Mouse (Mus musculus) thymus, postnatal 36 days (tissue): ENCODE data around the gene Ccr6.
"Not testable (repeated sequence)": the region's sequence is repeated elsewhere in the genome, so short reads cannot be mapped to it uniquely, and the experiment has no call there.

Experiments
- DNase-seq, 2 experiments: peaks; one replicate each; pipeline ENCODE4 v3.0.0; 2022; ENCODE audit warnings: mixed read lengths in 2 of 2

Gene Ccr6

DNA sequence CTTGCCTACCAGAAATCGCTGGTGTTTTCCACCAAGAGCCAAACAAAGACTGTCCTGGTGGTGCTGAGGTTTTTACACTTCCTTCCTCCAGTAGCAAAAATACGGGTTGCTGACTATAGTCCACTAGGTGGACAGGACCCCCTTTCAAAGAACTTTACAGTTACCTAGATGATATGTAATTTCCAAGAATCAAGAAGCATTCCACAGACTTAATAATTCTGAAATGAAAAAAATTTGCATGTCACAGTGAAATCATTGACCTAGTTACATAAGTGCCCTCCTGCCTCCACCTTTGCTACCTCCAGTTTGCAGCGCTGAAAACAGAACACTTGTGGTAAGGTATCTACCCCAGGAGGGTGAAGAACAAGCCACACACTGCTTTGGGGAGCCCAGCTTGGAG lies at the start of gene Ccr6:
Gene Ccr6, plus strand, starts transcription at position 301 of the 400 bp plus-strand sequence.
- DNase-seq: no peak

DNA sequence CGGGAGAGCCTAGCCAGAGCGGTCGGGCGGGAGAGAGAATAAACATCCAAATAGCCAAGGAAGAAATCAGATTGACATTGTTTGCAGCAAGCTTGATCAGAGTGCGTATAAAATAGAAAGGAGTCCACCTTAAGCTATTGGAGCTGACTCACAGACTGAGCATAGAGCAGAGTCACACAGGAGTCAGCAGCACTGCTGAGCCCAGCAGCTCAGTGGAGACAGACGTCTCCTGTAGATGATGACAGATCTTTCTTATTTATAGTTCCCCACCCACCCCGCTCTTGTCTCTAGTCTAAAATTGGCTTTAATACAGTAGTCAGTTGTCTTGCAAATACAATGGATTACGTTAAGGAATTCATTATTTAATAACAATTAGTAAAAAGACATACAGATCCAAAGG lies 42.2 kb upstream of the Ccr6 start:
- no peak for DNase-seq

DNA sequence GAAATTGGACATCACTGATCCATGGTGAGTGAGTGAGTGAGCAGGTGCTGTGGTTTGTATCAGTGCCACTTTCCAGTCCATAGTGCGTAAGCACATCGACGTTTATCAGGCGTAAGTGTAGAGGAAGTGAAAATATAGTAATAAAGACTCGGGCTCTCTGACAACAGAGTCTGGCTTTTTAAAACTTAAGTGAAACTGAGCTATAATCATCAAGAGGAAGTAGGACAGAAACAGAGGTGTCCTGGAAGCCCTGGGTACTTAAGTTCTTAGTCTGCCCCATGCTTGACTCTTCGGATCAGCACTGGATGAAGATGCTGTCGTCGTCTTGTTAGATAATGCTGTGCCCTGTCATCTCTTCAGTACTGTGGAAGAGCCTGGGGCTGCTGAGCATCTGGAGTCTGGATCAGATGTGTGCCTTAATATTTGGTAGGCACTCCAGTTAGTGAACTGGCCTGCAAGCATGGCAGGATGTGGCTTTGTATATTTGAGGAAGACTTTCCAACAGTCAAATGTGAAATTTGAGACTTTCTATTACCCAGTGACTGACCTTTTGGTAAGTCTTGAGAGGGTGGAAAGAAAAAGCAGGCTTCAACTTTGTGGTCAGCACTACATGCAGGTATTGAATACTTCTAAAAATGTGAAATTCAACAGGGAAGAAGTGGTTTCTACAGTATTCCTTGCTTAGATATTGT lies 40.0 kb upstream of the Ccr6 start:
- no peak for DNase-seq

DNA sequence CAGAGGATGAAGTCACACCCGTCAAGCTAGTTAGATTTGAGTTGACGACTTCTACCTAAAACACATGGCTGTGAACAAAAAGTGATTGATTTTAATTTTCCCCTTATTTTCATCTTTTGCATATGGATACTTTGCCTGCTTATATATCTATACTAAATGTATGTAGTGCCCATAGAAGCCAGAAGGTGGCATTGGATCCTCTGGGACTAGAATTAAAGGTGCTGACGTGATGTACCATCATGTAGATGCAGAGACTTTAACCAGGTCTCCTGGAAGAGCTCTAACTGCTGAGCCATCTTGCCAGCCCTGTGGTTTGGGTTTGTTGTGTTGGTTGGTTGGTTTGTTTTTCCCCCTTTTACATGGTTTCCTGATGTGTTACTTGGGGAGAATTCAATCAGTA lies 38.2 kb upstream of the Ccr6 start:
- no peak for DNase-seq

DNA sequence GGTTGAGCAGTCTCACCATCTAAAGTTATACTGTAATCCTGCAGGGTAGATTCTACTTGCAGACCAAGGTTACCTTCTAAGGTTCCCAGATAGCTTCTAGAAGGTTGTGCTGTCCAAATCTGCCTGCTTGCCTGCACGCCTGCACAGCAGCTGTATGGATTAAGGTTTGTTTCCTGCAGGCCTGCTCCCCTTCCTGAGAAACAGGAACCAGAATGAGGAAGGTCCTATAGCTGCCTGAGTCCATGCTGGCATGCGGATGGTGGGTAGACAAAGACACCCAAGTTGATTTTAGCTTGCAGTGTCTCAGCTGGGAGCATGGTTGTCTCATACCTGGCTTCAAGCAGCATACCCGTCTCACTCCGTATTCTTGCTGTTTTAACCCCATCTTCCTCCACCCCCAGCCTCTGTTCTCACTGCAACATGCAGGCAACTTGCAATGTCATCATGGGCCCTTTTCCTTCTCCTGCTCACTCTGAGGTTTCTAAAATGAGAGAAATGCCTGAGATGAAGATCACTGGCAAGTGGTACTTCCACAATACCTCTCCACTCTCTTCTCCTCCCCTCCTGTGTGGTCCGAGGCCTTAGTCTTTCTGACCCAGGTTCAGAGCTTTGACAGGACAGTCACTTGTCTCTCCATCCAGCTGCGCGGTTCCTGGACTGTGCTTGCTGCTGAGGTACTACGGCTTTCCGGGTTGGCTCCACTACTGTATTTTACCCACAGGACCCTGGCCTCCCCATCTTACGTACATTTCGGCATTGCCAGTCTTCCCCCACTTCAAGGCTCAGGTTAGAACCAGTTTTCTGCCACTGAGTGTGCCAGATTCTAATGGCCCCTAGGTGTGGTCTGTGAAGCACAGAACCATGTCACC lies 36.5 kb upstream of the Ccr6 start:
- no peak for DNase-seq

DNA sequence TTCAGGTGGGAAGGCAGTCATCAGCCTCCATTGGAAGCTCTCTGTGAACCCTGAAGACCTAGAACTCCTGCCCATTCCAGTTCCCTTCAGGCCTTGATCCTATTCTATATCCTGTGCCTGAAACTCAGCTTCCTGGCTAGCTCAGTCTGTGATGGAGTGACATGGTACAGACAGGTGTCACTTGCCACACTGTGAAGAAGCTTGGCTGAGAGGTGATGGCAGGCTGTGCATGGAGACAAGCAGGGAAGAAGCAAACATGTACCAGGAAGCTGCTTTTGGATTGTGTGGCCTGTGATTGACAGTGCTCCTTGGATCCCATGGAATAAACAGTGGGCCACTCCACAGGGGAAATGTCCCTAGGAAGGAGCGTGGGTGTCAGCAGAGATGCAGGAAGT lies 35.9 kb upstream of the Ccr6 start:
- no peak for DNase-seq

DNA sequence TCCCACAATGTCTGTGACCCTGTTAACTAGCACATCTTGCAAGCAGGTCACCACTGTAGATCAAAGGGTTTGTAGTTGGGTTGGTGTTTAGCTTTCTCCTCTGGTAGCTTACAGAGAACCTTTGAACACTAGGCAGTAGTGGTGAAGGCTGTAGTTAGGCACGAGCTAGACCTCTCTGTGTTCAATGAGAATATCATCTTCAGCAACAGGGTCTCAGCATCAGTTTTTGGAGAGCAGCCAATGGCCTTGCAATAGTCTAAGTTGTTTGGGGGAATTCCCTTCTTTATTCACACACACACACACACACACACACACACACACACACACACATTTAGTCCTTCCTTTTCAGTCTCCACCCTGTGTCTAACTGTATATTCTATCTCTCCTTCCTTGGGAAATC lies 32.4 kb upstream of the Ccr6 start:
- DNase-seq: no peak

DNA sequence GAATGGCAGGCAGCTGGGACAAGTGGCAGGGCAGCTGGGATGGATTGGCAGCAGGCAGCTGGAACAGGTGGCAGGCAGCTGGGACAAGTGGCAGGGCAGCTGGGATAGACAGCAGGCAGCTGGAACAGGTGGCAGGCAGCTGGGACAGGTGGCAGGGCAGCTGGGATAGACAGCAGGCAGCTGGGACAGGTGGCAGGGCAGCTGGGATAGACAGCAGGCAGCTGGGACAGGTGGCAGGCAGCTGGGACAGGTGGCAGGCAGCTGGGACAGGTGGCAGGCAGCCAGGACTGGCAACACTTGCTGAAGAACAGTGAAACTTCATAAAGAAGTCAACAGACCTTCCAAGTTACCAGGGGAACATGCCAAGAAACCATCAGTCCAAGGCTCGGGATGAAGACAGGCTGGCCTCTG lies 30.6 kb upstream of the Ccr6 start:
- not testable (repeated sequence) for DNase-seq

DNA sequence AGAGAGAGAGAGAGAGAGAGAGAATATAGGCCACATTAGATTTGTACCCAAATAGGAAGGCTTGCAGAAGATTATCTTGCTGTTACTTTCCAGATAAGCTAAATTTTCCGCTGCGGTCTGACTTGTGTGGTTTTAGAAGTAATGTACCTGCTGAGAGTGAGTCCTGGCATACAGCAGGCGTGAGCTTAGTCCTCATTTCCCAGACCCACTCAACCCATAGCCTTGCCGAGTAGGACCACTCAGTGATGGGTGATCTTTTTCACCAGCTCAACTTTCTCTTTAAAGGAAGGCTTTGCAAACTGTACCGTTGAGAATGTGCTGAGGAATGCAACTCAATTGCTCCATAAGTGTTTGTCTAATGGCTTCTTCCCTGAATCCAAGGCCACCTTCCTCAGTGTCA lies 29.2 kb upstream of the Ccr6 start:
- DNase-seq: no peak

DNA sequence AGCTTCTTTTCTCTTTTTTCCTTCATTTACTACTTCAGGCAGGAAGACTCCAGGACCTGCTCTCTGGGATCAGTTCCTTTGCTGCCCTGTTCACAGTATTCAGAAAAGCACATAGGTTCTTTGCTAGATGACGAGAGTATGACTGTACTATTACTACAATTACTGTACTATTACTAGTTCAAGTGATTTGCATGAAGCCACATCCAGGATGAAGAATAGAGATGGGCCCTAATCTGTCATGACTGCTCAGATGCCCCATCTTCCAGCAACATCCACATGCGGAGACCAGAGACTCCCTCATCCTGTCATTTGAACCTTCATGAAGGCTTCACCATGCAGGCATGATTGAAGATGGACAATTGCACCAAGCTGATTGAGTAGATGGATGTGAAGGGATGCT lies 26.1 kb upstream of the Ccr6 start:
- no peak for DNase-seq

DNA sequence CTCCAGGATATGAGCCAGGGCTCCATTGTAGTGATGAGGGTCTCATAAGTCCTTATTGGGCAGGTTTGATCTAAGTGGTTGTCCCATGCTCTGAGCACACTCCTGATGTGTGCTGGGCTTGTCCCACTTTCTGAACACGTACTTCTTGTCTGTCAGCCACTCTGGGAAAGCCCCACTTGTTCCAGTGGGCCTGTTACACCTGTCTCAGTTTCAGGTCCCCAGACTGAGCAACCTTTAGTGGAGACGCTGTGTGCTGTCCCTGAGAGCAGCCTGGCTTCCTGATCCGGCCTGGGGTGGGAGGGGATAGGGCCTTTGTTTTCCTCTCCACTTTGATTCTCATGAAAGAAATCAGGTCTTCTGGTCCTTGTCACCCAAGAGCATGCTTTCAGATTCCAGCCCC lies 25.7 kb upstream of the Ccr6 start:
- no peak for DNase-seq

DNA sequence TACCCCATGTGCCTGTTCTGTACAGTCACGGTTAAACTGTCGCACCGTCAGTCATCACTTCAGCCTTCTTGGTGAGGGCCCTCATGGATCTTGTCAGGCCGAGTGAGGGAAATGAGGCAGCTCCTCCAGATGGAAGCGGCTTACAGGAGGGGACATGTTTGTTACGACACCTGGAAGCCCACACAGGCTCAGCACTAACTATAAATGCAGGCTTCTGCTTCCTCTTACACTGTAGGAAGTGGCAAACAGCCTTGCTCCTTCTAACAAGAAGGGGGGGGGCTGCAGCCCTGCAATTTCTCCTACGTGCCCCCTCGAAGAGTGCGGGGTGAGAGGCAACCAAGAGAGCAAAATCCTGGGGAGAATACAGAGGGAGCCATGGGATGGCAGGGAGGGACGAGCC lies 25.2 kb upstream of the Ccr6 start:
- no peak for DNase-seq

DNA sequence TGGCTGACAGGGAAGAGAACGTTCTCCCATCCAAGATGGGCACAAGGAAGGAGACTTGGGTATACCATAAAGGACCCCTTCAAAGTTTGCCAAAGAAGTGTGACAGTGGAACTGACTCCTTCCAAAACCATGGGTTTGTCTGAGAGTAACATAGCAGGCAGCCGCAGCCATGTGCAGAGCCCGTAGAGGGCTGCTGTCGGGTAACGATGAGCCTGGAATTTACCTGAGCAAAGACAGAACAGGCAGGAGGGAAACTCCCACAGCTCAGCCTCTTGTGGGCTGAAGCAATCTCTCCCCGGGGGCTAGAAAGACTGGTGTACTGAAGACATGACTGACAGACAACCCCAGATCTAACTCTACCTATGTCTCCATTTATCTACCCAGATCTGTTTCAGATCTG lies 24.4 kb upstream of the Ccr6 start:
- no peak for DNase-seq

DNA sequence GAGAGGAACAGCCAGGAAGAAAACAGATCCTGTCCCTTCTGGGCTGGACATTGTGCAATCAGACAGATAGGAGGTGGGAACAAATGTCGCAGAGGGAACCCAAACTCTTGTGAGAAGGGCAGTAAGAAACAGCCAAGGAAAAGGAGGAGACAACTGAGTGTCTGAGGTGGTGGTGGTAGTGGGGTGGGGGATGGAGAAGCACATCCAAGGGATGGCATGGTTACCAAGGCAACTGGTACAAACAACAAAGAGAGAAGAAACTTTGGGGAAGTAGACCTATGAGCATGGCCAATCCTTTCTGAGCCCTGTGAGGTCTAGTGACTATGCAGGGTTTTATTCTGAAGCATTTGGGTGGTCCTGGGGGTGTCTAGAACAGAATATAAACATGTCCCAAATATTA lies 21.5 kb upstream of the Ccr6 start:
- no peak for DNase-seq

DNA sequence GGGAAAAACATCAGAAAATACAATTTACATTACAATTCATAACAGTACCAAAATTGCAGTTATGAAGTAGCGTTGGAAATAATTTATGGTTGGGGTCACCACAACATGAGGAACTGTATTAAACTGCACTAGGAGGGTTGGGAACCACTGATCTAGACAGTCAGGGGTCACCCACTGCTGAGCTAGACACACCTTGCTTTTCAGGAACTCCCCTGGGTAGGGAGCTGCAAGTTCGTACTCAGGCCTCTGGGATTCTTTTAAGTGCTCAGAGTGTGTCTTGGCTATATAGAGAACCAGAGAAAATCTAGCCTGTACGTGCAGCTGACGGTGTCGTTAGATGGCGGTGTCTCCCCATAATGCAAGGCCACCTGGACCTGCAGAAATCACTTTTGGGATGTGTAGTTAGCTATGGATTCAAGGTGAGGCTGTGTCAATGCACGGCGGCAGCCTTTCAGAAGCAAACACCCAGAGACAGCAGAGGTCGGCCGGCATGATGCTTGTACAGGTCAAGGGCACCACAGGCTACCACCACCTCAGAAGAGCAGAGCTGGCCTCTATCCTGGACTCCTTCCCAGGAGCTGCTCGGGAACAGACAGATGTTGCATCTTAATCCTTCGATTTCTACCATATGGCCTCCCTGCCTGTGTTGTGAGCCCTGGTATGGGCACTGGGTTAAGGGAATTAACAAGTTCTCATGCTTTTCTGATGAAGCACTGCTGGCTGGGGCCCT lies 20.7 kb upstream of the Ccr6 start:
- DNase-seq: no peak

DNA sequence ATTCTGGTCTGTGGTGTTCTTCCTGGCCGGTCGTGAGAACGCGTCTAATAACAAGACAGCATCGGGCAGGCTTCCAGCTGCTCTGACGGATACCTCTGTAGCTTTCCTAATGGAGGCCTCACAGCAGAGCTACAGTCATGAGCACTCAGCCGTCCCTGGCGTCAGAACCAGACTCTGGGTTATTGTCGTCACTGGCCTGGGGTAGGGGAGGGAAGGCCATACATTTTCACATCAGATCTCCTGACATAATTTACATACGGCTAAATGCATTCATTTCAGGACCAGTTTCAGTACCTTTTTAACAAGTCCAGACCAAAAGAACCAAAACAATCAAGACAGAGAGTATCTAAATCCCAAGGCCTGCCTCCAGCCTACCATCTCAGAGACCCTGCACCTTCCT lies 12.6 kb upstream of the Ccr6 start:
- DNase-seq: no peak

DNA sequence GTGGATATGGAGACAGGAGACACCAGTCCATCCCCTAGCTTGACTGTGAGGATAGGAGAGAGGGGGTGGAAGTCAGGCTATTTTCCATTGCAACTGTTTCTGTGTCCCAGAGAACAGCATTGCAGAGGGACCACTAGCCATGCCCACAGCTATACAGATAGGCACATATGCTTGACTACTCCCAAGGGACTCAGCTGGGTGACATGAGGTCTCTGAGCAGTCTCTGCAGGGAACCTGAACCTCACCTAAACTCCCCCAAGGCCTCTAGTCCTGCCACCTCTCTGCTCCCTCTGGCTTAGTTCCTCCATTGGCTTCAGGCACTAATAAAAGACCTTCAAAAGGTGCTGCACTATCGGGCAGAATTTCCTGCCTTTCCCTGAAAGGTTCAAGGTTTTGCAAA lies 11.8 kb upstream of the Ccr6 start:
- no peak for DNase-seq

DNA sequence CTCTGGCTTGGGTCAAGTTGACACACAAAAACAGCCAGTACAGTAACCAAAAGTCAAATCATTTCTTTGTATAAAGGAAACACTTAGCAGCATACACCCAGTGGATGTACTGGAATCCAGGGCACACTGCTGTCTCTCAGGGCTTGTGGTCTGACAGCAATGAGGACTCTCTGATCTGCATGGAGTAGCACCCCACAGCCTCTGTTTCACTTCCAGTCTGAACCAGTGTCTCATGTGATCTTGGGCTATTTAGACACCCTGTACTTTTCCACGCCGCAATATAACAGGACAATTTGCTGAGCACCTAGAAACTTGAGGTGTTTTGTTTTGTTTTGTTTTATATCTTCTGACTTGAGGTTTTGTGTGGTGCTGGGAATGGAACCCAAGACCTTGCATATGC lies 10.7 kb upstream of the Ccr6 start:
- DNase-seq: no peak

DNA sequence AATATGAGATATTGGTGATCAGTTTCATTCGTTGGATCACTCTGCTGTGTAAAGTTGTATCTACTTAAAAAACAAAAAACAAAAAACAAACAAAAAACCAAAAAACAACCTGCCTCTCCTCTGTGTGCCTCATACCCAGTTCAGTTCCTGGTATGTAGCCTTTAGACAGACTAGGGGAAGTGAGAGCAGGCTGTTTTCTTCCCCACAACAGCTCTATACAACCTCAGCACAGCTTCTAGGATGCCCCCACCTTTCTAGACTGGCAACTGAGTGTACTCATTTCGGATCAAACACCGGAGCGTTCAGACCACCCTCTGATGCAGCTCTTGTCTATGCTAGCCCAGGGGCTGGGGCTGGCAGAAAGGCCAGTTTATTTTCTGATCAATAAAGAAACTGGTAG lies 10.1 kb upstream of the Ccr6 start:
- DNase-seq: no peak

DNA sequence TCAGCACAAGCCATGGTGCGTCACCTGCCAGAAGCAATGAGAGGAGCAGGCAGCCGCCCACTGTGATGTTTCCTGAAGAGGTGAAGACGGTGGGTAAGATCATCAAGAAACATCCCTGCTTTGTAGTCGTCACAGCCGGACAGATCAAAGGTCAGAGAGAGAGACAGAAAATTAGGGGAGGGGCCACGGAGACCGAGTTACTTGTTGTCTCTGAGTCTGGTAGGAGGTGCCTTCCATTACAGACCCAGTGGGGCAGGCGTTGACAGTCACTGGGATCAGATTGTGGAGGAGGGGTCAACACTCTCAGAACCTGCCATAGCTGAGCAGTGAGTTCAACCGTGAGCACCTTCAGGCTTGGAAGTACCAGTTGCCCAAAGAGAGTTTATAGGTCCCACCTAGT lies 7.2 kb upstream of the Ccr6 start:
- DNase-seq: no peak

DNA sequence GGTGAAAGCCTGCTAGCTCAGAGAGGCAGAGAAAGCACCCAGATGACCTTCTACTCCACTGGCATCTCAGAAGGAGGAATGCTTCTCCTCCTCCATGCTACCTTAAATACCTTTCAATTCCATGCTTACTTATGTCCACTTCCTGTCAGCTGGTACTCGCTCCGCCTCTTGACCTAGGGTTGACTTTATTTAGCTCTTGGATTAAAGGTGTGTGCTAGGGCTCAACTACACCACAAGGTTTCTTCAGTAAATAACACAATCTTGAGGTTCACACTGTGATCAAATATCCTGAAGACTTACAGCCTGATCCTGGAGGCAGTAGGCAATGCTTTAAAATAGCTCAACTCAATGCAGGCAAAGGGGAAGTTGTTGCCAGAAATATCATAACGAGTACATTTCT lies 6.2 kb upstream of the Ccr6 start:
- no peak for DNase-seq

DNA sequence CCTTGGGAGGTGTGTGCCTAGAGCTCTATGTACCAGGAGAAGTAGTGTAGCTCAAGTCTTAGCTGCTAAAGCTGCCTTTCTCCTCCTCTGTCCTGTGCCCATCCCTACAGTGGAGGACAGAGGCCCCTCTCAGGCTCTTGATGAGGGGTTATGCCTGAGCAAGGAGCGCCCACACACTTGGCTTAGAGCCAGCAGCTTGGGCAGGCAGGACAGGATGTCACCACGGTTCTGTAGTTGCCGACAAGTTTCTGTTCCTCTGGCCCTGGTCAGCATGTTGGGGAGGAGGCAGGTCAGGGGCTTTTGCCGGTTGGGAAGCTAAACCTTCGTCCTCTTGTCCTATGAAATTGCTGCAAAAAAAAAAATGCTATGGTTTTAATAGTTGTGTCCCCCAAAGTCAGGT lies 3.8 kb upstream of the Ccr6 start:
- DNase-seq: peak in 1 of 2 experiments; percentile 26

DNA sequence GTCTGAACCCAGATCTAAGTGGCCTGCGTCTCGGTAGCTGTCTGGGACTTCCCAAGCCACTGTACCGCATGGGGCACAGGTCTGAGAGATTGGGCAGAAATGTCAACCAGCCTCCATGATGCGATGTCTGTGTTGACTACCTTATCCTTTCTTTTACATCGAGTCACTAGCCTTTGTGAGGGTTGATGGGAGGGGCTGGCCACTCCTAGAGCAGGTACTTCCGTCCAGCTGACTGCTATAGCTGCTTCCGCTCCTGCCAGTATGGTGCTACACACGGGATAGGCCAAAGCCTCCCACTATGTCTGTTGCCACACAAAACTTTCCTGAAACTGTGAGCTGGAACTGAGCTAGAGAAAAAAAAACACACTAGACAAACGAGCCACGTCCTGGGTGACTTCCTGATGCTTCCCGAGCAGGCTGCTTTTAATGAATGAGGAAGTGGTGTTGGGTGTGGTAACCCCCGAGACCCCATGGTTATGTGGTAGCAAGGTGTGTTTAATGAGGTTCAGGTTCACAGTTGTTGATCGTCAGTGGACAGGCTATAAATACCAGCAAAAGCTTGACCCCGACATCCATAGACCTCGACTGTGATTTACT lies 2.1 kb upstream of the Ccr6 start:
- DNase-seq: no peak

DNA sequence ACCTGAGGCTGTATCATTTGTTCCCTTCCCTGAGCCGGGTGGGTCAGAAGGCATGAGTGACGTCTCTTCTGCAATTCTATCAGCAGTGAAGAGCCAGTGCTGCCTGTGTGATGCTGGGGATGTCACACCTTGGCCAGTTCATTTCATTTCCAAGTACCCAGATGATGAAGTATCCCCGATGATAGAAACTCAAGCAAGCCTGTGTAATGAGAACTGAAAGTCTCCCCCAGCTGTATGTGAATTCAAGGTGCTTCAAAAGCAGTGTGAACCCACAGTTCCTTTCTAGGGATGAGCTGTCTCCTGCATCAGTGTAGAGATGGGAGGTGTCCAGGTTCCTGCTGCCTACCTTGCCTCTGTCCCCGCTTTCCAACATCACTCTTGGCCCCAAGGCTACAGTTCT lies 1.3 kb upstream of the Ccr6 start:
- DNase-seq: no peak
